In genomic region chr11:50601641-50602355, GRCm38 (mm10) we compare ENCODE assay signal across 8 mouse cellular contexts. TPM values are rescaled to one million over a fixed set of nuclear protein-coding genes. Genes with fewer than 3 reads are reported as not detected.
DNase-seq lines count a peak whose midpoint lies in the region; ATAC-seq and TF ChIP-seq lines count a peak whose summit lies in the region.

Gene Adamts2 (plus strand): TSS chr11:50602084.

- WGBS in embryonic facial prominence, embryonic 15.5 days: under 1% methylated on average over 75 of the region's 82 CpGs
- WGBS in heart, embryonic 11.5 days (ENCODE audit: insufficient replicate concordance): under 1% methylated on average over 53 of the region's 82 CpGs
- WGBS in kidney, embryonic 14.5 days: under 1% methylated on average over 61 of the region's 82 CpGs
- under 1% methylated on average over 65 of the region's 82 CpGs for whole genome bisulfite sequencing in lung, adult 2 months

- DNase-seq in lung, adult 2 months: peak; percentile 29
- peak; percentile 52 for DNase-seq in ovary, postnatal 10 days (ENCODE audit: low spot score)
- peak; percentile 80 for DNase-seq in urinary bladder, postnatal 14 days (ENCODE audit: low spot score)

- peak within 1 kb of the TSS; percentile 85 for H3K4me2 ChIP-seq in embryonic facial prominence, embryonic 15.5 days (replicated peaks)
- peak within 1 kb of the TSS; percentile 98 for H3K4me2 ChIP-seq in heart, embryonic 11.5 days
- peak within 1 kb of the TSS; percentile 98 for H3K4me2 ChIP-seq in kidney, embryonic 14.5 days (replicated peaks; ENCODE audit: low read depth, low read length)

- no peaks in the 10 kb centered on the region for H3K4me1 ChIP-seq in megakaryocyte, embryonic 14.5 days
- peaks cover 32% of the 10 kb centered on the region for H3K4me1 ChIP-seq in embryonic facial prominence, embryonic 15.5 days
- peaks cover 7% of the 10 kb centered on the region for H3K4me1 ChIP-seq in heart, embryonic 11.5 days (ENCODE audit: control insufficient read depth, insufficient read depth, low read length)
- peaks cover 4% of the 10 kb centered on the region; the same call in 1 of the 2 replicates for H3K4me1 ChIP-seq in kidney, embryonic 14.5 days (ENCODE audit: control insufficient read depth, insufficient read depth, low read length)
- H3K4me1 ChIP-seq in lung, adult 2 months (ENCODE audit: control insufficient read depth, insufficient read depth, low read length): no peaks in the 10 kb centered on the region

- H3K27ac ChIP-seq in embryonic facial prominence, embryonic 15.5 days (replicated peaks): peak within 1 kb of the TSS; percentile 70
- no peak within 1 kb of the TSS for H3K27ac ChIP-seq in heart, embryonic 11.5 days (ENCODE audit: low read depth, low read length)
- no peak within 1 kb of the TSS for H3K27ac ChIP-seq in kidney, embryonic 14.5 days (ENCODE audit: low read depth, low read length)

- H3K9ac ChIP-seq in embryonic facial prominence, embryonic 15.5 days: peak within 1 kb of the TSS; percentile 69
- H3K9ac ChIP-seq in heart, embryonic 11.5 days (ENCODE audit: low read depth, low read length): peak within 1 kb of the TSS; percentile 62
- peak within 1 kb of the TSS; percentile 62 for H3K9ac ChIP-seq in kidney, embryonic 14.5 days (ENCODE audit: low read depth, low read length)

- H3K27me3 ChIP-seq in megakaryocyte, embryonic 14.5 days (replicated peaks): peaks cover 90% of the 10 kb centered on the region
- H3K27me3 ChIP-seq in embryonic facial prominence, embryonic 15.5 days: peaks cover 49% of the 10 kb centered on the region
- H3K27me3 ChIP-seq in heart, embryonic 11.5 days (ENCODE audit: control insufficient read depth, insufficient read depth, low read length): peaks cover 80% of the 10 kb centered on the region
- H3K27me3 ChIP-seq in kidney, embryonic 14.5 days (ENCODE audit: control insufficient read depth, insufficient read depth, low read length): peaks cover 45% of the 10 kb centered on the region

- no peak for ATAC-seq in megakaryocyte, adult 5-6 weeks (ENCODE audit: poor library complexity, severe bottlenecking)
- peak; percentile 89 for ATAC-seq in embryonic facial prominence, embryonic 15.5 days (ENCODE audit: insufficient number of reproducible peaks, low FRiP score, low TSS enrichment, low read depth)
- ATAC-seq in heart, embryonic 11.5 days (replicated peaks; ENCODE audit: insufficient number of reproducible peaks, low FRiP score, low TSS enrichment): peak; percentile 23; the same call in 1 of the 2 replicates
- peak; percentile 80 for ATAC-seq in kidney, embryonic 14.5 days (ENCODE audit: low FRiP score, low TSS enrichment)

- no peak for TF ChIP-seq CTCF in lung, adult 2 months (IDR thresholded peaks at IDR 0.05; ENCODE audit: insufficient read depth, low read length)

- peaks cover 14% of the 10 kb centered on the region for H3K9me3 ChIP-seq in megakaryocyte, embryonic 14.5 days
- H3K9me3 ChIP-seq in embryonic facial prominence, embryonic 15.5 days (replicated peaks): no peaks in the 10 kb centered on the region
- no peaks in the 10 kb centered on the region for H3K9me3 ChIP-seq in heart, embryonic 11.5 days (replicated peaks; ENCODE audit: control insufficient read depth, low read length)
- no peaks in the 10 kb centered on the region for H3K9me3 ChIP-seq in kidney, embryonic 14.5 days (ENCODE audit: control insufficient read depth, low read length)

- H3K36me3 ChIP-seq in megakaryocyte, embryonic 14.5 days (replicated peaks; ENCODE audit: low read length): no peaks in the 10 kb centered on the region
- no peaks in the 10 kb centered on the region for H3K36me3 ChIP-seq in embryonic facial prominence, embryonic 15.5 days
- no peaks in the 10 kb centered on the region for H3K36me3 ChIP-seq in heart, embryonic 11.5 days (ENCODE audit: control insufficient read depth, insufficient read depth, low read length)
- H3K36me3 ChIP-seq in kidney, embryonic 14.5 days (ENCODE audit: control insufficient read depth, insufficient read depth, low read length): no peaks in the 10 kb centered on the region

- peak within 1 kb of the TSS; percentile 59 for H3K4me3 ChIP-seq in megakaryocyte, embryonic 14.5 days (replicated peaks)
- H3K4me3 ChIP-seq in embryonic facial prominence, embryonic 15.5 days (replicated peaks): peak within 1 kb of the TSS; percentile 62
- H3K4me3 ChIP-seq in heart, embryonic 11.5 days (ENCODE audit: low read depth, low read length): peak within 1 kb of the TSS; percentile 66
- H3K4me3 ChIP-seq in kidney, embryonic 14.5 days (ENCODE audit: low read length): peak within 1 kb of the TSS; percentile 66
- H3K4me3 ChIP-seq in lung, adult 2 months (replicated peaks; ENCODE audit: extremely low read depth, low read depth, low read length): peak within 1 kb of the TSS; percentile 61

- TF ChIP-seq POLR2A in lung, adult 2 months (IDR thresholded peaks at IDR 0.05; ENCODE audit: borderline replicate concordance, extremely low read depth, low read depth, low read length): no peak

RNA-seq across cellular contexts. Expression of gene Adamts2, which starts in this region (rescaled TPM):
- not detected in 2 replicates for polyA plus RNA-seq in megakaryocyte, embryonic 14.5 days (2012; ENCODE audit: insufficient read depth, low replicate concordance)
- 0.21 and 0.27 TPM in 2 replicates for total RNA-seq in megakaryocyte, adult 5-6 weeks (2015)
- total RNA-seq in megakaryocyte, adult 5-6 weeks (2017): 0.11 and 0.12 TPM in 2 replicates
- 24.6 and 26.6 TPM in 2 replicates for polyA plus RNA-seq in embryonic facial prominence, embryonic 15.5 days (2015; fragmentation: Nextera tagmentation; extraction: Ambion mirVana)
- polyA plus RNA-seq in heart, embryonic 11.5 days (2014; fragmentation: Nextera tagmentation; extraction: Ambion mirVana): 2.5 and 2.9 TPM in 2 replicates
- polyA plus RNA-seq in kidney, embryonic 14.5 days (2014; fragmentation: Nextera tagmentation; extraction: Ambion mirVana): 2.4 and 2.8 TPM in 2 replicates
- polyA plus RNA-seq in lung, adult 2 months (2012; rRNA removed): 27.4 and 32.8 TPM in 2 replicates

Comparison
In these comparisons a context has a peak if more than half of its experiments do, and no peak if none do; other contexts are left out.
1. DNase-seq: peak in every context shown above with its lines; median percentile 80 in urinary bladder, postnatal 14 days; 52 in ovary, postnatal 10 days; 29 in lung, adult 2 months.